Mouse (Mus musculus) lung, embryonic 14.5 days (tissue): ENCODE results near the gene Pbxip1. TPM values are rescaled to one million over a fixed set of nuclear protein-coding genes. Genes with fewer than 3 reads are reported as not detected.
A peak's percentile ranks its signal among the peaks of the same experiment; 100 is the strongest.

Experiments
- ATAC-seq: fragments of 200-750 bp; cut with Nextera tagmentation; 2 replicates; pipeline ENCODE4 v1.8.0; 2017; ENCODE audit warnings: mild to moderate bottlenecking, moderate TSS enrichment, moderate library complexity; ENCODE audit not compliant: insufficient read depth
- DNase-seq: peaks from one replicate; pipeline ENCODE4 v3.0.0-alpha.2; 2015
- H3K27ac ChIP-seq: fragments of 300-500 bp; sonication (generic); 2 replicates; pipeline ENCODE4 v1.5.1; 2014; ENCODE audit warnings: low read depth, mild to moderate bottlenecking, moderate library complexity
- H3K27me3 ChIP-seq: fragments of 300-500 bp; sonication (generic); 2 replicates; pipeline ENCODE4 v1.6.1; 2014; ENCODE audit warnings: low read length, control low read depth; ENCODE audit not compliant: insufficient read depth
- H3K36me3 ChIP-seq: fragments of 300-500 bp; sonication (generic); 2 replicates; pipeline ENCODE4 v1.6.1; 2014; ENCODE audit warnings: control low read depth; ENCODE audit not compliant: insufficient read depth
- H3K4me1 ChIP-seq: fragments of 300-500 bp; sonication (generic); 2 replicates; pipeline ENCODE4 v1.6.1; 2014; ENCODE audit warnings: antibody characterized with exemption, control low read depth; ENCODE audit not compliant: insufficient read depth
- H3K4me2 ChIP-seq: fragments of 300-500 bp; sonication (generic); 2 replicates; pipeline ENCODE4 v1.6.1; 2014; ENCODE audit warnings: mild to moderate bottlenecking
- H3K4me3 ChIP-seq: fragments of 300-500 bp; sonication (generic); 2 replicates; pipeline ENCODE4 v1.5.1; 2014; ENCODE audit warnings: low read depth, low read length
- H3K9ac ChIP-seq: fragments of 300-500 bp; sonication (generic); 2 replicates; pipeline ENCODE4 v1.6.1; 2014
- H3K9me3 ChIP-seq: fragments of 300-500 bp; sonication (generic); 2 replicates; pipeline ENCODE4 v1.6.1; 2016; ENCODE audit warnings: low read depth, low read length, control low read depth
- CTCF ChIP-seq: IDR thresholded peaks from 2 replicates; pipeline ENCODE4 v1.5.1; 2016; ENCODE audit warnings: antibody characterized with exemption, low read depth
- WGBS: fragments of 180-500 bp; shearing (Covaris S2); extraction: QIAGEN DNeasy Blood & Tissue Kit; methylation state at CpG from one replicate; pipeline ENCODE4 v1.1.7; 2014; 5-methylcytosine and 5-hydroxymethylcytosine counted together
- polyA plus RNA-seq: library from polyadenylated mRNA; unstranded; fragments of >200 nt; fragmentation: Nextera tagmentation; extraction: Ambion mirVana; gene quantifications from 2 replicates; pipeline ENCODE4 v1.2.1, GENCODE M21; 2014

Gene Pbxip1
- polyA plus RNA-seq, 1 experiment from 2014 or later = 13.6 TPM

GRCm38 (mm10) chr3:89418861-89419250, 17.6 kb upstream of the Pbxip1 start:
- peak; percentile 19 for ATAC-seq
- Histone ChIP-seq H3K4me3 (peak overlapping the region; percentile 55), H3K27me3 (no peaks in the 10 kb centered on the region), H3K36me3 (peaks cover 38% of the 10 kb centered on the region), H3K9me3 (no peaks in the 10 kb centered on the region), H3K27ac (peak overlapping the region; percentile 99), H3K4me2 (peak overlapping the region; percentile 86), H3K9ac (peak overlapping the region; percentile 53), H3K4me1 (peaks cover 19% of the 10 kb centered on the region)
- WGBS = under 1% methylated on average over 16 of the region's 16 CpGs
- DNase-seq = peak; percentile 92
- TF ChIP-seq CTCF = no peak

- Histone ChIP-seq H3K4me2 (peak overlapping the region; percentile 86), H3K27ac (peak overlapping the region; percentile 99), H3K36me3 (peaks cover 38% of the 10 kb centered on the region), H3K9ac (peak overlapping the region; percentile 53), H3K9me3 (no peaks in the 10 kb centered on the region), H3K4me1 (peaks cover 19% of the 10 kb centered on the region), H3K4me3 (peak overlapping the region; percentile 55), H3K27me3 (no peaks in the 10 kb centered on the region)
- DNase-seq = peak; percentile 87
- ATAC-seq = no peak
- TF ChIP-seq CTCF = no peak
- 0% methylated on average over 9 of the region's 9 CpGs for WGBS
Measured at GRCm38 (mm10) chr3:89419571-89419970, 16.9 kb upstream of the Pbxip1 start.

GRCm38 (mm10) chr3:89419981-89420380, 16.5 kb upstream of the Pbxip1 start:
- ATAC-seq = no peak

GRCm38 (mm10) chr3:89420421-89420820, 16.1 kb upstream of the Pbxip1 start:
- Histone ChIP-seq H3K4me2 (peak overlapping the region; percentile 86), H3K9me3 (no peaks in the 10 kb centered on the region), H3K9ac (0 out of 2 replicates have a peak overlapping the region, but pooled peaks have one; percentile 10), H3K4me3 (peak overlapping the region; percentile 55), H3K27ac (peak overlapping the region; percentile 99), H3K36me3 (peaks cover 38% of the 10 kb centered on the region), H3K4me1 (peaks cover 19% of the 10 kb centered on the region), H3K27me3 (no peaks in the 10 kb centered on the region)
- TF ChIP-seq CTCF = no peak
- DNase-seq (peak; percentile 15), ATAC-seq (no peak)
- 37% methylated on average over 2 of the region's 2 CpGs for WGBS

More at GRCm38 (mm10) chr3:89419981-89420380, 16.5 kb upstream of the Pbxip1 start:
- H3K4me2 ChIP-seq = peak overlapping the region; percentile 86
- 17% methylated on average over 3 of the region's 3 CpGs for WGBS
- H3K9ac ChIP-seq = peak overlapping the region; percentile 53
- no peak for TF ChIP-seq CTCF
- no peaks in the 10 kb centered on the region for H3K9me3 ChIP-seq
- peak overlapping the region; percentile 55 for H3K4me3 ChIP-seq
- peaks cover 19% of the 10 kb centered on the region for H3K4me1 ChIP-seq
- peak; percentile 35 for DNase-seq
- H3K27me3 ChIP-seq = no peaks in the 10 kb centered on the region
- H3K36me3 ChIP-seq = peaks cover 38% of the 10 kb centered on the region
- peak overlapping the region; percentile 99 for H3K27ac ChIP-seq

- Histone ChIP-seq H3K27ac (peak overlapping the region; percentile 99), H3K9ac (peak overlapping the region; percentile 61), H3K27me3 (no peaks in the 10 kb centered on the region), H3K9me3 (no peaks in the 10 kb centered on the region), H3K4me3 (peak overlapping the region; percentile 55), H3K4me2 (peak overlapping the region; percentile 86), H3K4me1 (peaks cover 19% of the 10 kb centered on the region), H3K36me3 (peaks cover 38% of the 10 kb centered on the region)
- 2% methylated on average over 11 of the region's 11 CpGs for WGBS
- peak; percentile 87 for ATAC-seq
- TF ChIP-seq CTCF = no peak
- peak; percentile 93 for DNase-seq
Measured at GRCm38 (mm10) chr3:89421002-89421774, 15.3 kb upstream of the Pbxip1 start.

- no peak for TF ChIP-seq CTCF
- 7% methylated on average over 21 of the region's 22 CpGs for WGBS
- peak; percentile 58 for DNase-seq
- ATAC-seq = no peak
- H3K27me3 ChIP-seq = no peaks in the 10 kb centered on the region
- H3K4me3 ChIP-seq = peak overlapping the region; percentile 55
- H3K4me2 ChIP-seq = peak overlapping the region; percentile 86
- H3K9me3 ChIP-seq = no peaks in the 10 kb centered on the region
- peak overlapping the region; percentile 61 for H3K9ac ChIP-seq
- H3K4me1 ChIP-seq = peaks cover 13% of the 10 kb centered on the region; the same call in 1 of the 2 replicates
- peaks cover 39% of the 10 kb centered on the region for H3K36me3 ChIP-seq
- H3K27ac ChIP-seq = peak overlapping the region; percentile 99
Measured at GRCm38 (mm10) chr3:89421810-89422473, 14.6 kb upstream of the Pbxip1 start.

- peak overlapping the region; percentile 61 for H3K9ac ChIP-seq
- ATAC-seq = no peak
Measured at GRCm38 (mm10) chr3:89422556-89423205, 13.8 kb upstream of the Pbxip1 start.

More at GRCm38 (mm10) chr3:89422556-89423205, 13.8 kb upstream of the Pbxip1 start:
- Histone ChIP-seq H3K4me2 (peak overlapping the region; percentile 86), H3K4me1 (peaks cover 13% of the 10 kb centered on the region; the same call in 1 of the 2 replicates), H3K36me3 (peaks cover 46% of the 10 kb centered on the region), H3K27me3 (no peaks in the 10 kb centered on the region), H3K27ac (peak overlapping the region; percentile 99; the same call in 1 of the 2 replicates), H3K9me3 (no peaks in the 10 kb centered on the region), H3K4me3 (peak overlapping the region; percentile 55)
- DNase-seq = no peak
- WGBS = 54% methylated on average over 6 of the region's 6 CpGs
- no peak for TF ChIP-seq CTCF
